Mouse (Mus musculus): ENCODE results near the gene Esrp2. TPM values are rescaled to one million over a fixed set of nuclear protein-coding genes. Genes with fewer than 3 reads are reported as not detected.

Gene Esrp2
- polyA plus RNA-seq, 1 experiment from 2014 or later = 38.9 TPM

DNA sequence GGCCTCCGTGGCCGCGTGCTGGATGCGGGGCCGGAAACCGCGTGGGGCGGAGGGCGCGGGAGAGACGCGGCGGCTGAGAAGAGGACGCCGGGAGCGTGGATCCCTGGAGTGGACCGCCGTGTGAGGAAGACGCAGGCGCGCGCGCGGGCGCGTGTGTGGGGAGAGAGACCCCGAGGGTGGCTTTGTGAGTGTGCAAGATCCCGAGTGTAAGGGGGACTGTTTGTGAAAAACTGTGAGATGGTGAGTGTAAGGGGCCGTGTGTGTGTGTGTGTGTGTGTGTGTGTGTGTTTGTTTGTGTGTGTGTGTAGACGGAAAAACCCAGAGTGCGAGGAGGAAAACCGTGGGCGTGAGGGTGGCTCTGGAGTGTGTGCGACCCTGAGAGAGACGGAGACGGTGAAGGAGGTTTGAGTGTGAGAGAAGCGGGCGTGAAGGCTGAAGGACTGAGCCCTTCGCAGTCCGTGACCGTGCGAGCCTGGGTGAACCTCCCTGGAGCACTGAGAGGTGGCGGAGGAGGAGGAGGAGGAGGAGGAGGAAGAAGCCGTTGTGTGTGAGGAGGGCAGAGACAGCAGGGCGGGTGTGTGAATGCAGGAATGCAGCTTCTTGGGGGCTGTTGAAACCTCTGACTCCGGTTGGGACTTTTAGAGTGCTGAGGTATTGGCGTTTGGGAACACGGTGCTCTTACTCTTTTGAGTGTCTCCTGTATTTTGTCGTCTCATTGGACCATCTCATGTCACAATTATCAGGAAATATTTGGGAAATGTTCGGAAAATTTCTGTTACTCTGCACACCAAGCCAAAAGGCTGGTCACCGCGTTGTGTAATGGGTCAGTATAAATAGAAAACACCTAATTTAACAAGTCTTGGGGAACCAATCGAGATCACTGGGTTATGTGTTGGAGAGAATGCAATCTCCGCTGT is 32.5 kb upstream of the Esrp2 start:
- Histone ChIP-seq H3K27ac (ENCODE audit: low read length) (peak overlapping the region; percentile 72), H3K27me3 (replicated peaks; ENCODE audit: control insufficient read depth, insufficient read depth, low read length) (no peaks in the 10 kb centered on the region), H3K9ac (ENCODE audit: low read depth, low read length) (peak overlapping the region; percentile 86), H3K4me3 (ENCODE audit: low read length) (peak overlapping the region; percentile 82), H3K9me3 (ENCODE audit: control insufficient read depth, low read length) (no peaks in the 10 kb centered on the region), H3K4me2 (ENCODE audit: low read depth, low read length) (peak overlapping the region; percentile 94), H3K36me3 (ENCODE audit: control insufficient read depth, insufficient read depth, low read length) (no peaks in the 10 kb centered on the region; the same call in 1 of the 2 replicates), H3K4me1 (ENCODE audit: control insufficient read depth, insufficient read depth, low read length) (peaks cover 6% of the 10 kb centered on the region; the same call in 1 of the 2 replicates)
- under 1% methylated on average over 54 of the region's 54 CpGs for WGBS
- peak; percentile 73 for ATAC-seq

DNA sequence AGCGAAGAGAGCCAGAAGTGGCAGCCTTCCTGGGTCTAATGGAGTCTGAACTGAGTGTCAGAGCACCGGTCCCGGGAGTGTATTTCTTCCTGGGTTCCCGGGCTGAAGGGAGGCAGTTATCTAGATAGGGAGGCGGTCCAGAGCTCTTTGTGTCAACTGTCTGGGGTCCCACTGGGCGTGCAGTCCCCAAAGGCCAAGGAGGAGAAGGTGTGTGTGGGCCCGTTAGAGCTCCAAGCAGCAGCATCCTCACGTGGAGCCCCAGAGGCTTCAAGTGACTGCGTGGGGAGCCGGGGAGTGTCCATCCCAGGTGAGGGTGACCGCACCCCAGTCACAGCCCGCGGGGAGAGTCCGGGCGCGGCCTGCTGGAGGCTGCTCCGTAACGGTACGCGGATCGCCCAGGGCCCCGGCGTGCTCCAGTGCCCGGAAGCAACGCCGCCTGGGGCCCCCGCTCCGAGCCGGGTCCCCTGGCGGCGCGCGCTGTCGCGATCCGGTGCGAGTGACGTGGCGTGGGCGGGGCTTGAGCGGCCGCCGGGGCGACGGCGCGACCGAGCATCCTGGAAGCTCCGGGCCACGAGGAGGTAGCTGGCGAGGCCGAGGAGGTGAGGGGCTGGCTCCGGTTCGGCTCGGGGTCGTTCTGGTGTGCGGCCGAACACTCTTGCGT is 31.7 kb upstream of the Esrp2 start, which contains the start of gene Slc7a6:
Gene Slc7a6 (plus strand): TSS at position 502 of the 661 bp plus-strand sequence.
- H3K9ac ChIP-seq (ENCODE audit: low read depth, low read length) = peak within 1 kb of the TSS; percentile 86
- H3K4me3 ChIP-seq (ENCODE audit: low read length) = peak within 1 kb of the TSS; percentile 82
- under 1% methylated on average over 46 of the region's 59 CpGs for WGBS
- H3K27me3 ChIP-seq (replicated peaks; ENCODE audit: control insufficient read depth, insufficient read depth, low read length) = no peaks in the 10 kb centered on the region
- H3K36me3 ChIP-seq (ENCODE audit: control insufficient read depth, insufficient read depth, low read length) = no peaks in the 10 kb centered on the region; the same call in 1 of the 2 replicates
- ATAC-seq = peak; percentile 88
- H3K9me3 ChIP-seq (ENCODE audit: control insufficient read depth, low read length) = no peaks in the 10 kb centered on the region
- peak within 1 kb of the TSS; percentile 72 for H3K27ac ChIP-seq (ENCODE audit: low read length)
- peak within 1 kb of the TSS; percentile 94 for H3K4me2 ChIP-seq (ENCODE audit: low read depth, low read length)
- peaks cover 6% of the 10 kb centered on the region; the same call in 1 of the 2 replicates for H3K4me1 ChIP-seq (ENCODE audit: control insufficient read depth, insufficient read depth, low read length)

DNA sequence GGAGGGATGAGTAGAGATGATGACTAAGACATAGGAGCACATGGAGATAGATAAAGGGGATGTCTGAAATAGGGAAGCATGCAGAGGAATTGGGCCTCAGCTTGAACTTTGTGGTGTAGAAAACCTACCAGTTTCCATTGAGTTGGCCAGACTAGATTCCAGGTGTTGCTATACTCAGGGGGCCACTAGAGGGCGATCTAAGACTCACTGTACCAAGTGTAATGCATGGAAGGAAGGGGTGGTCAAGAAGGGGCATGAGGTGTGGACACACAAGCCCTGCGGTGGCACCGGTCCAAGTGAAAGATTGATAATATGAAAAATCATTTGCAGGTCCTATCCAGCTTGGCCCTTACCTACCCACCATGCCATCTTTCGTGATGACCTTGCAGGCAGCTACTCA is 28.7 kb upstream of the Esrp2 start:
- Histone ChIP-seq H3K27ac (ENCODE audit: low read length) (no peak overlapping the region), H3K4me2 (ENCODE audit: low read depth, low read length) (no peak overlapping the region), H3K27me3 (replicated peaks; ENCODE audit: control insufficient read depth, insufficient read depth, low read length) (no peaks in the 10 kb centered on the region), H3K36me3 (ENCODE audit: control insufficient read depth, insufficient read depth, low read length) (peaks cover 11% of the 10 kb centered on the region; the same call in 1 of the 2 replicates), H3K9me3 (ENCODE audit: control insufficient read depth, low read length) (no peaks in the 10 kb centered on the region), H3K4me3 (ENCODE audit: low read length) (no peak overlapping the region), H3K4me1 (ENCODE audit: control insufficient read depth, insufficient read depth, low read length) (peaks cover 6% of the 10 kb centered on the region; the same call in 1 of the 2 replicates), H3K9ac (ENCODE audit: low read depth, low read length) (no peak overlapping the region)
- WGBS = 40% methylated on average over 4 of the region's 4 CpGs
- ATAC-seq = no peak

DNA sequence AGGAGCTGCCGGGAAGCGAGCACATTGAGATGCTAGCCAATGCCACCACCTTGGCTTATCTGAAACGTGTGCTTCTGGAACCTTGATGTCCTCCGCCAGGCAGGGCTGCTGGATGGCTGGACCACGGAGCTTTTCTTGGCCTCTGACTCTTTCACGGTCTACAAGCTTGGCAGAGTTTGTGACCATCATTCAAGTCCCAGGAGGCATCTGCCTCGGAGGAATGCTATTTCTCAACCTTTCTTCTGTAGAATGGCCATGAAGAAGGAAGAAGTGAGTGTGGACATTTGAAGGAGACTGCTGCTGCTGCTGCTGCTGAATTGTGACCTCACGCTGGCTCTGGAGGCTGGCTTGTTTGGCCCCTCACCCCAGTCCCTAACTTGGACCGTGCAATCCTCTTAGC is 26.5 kb upstream of the Esrp2 start:
- H3K9ac ChIP-seq (ENCODE audit: low read depth, low read length) = no peak overlapping the region
- 91% methylated on average over 9 of the region's 9 CpGs for WGBS
- no peak overlapping the region for H3K27ac ChIP-seq (ENCODE audit: low read length)
- no peaks in the 10 kb centered on the region for H3K27me3 ChIP-seq (replicated peaks; ENCODE audit: control insufficient read depth, insufficient read depth, low read length)
- no peak for ATAC-seq
- H3K36me3 ChIP-seq (ENCODE audit: control insufficient read depth, insufficient read depth, low read length) = peaks cover 11% of the 10 kb centered on the region; the same call in 1 of the 2 replicates
- H3K4me2 ChIP-seq (ENCODE audit: low read depth, low read length) = no peak overlapping the region
- no peak overlapping the region for H3K4me3 ChIP-seq (ENCODE audit: low read length)
- H3K9me3 ChIP-seq (ENCODE audit: control insufficient read depth, low read length) = no peaks in the 10 kb centered on the region
- H3K4me1 ChIP-seq (ENCODE audit: control insufficient read depth, insufficient read depth, low read length) = 0 out of 2 replicates have a peak, but pooled peaks cover 2% of the 10 kb centered on the region

DNA sequence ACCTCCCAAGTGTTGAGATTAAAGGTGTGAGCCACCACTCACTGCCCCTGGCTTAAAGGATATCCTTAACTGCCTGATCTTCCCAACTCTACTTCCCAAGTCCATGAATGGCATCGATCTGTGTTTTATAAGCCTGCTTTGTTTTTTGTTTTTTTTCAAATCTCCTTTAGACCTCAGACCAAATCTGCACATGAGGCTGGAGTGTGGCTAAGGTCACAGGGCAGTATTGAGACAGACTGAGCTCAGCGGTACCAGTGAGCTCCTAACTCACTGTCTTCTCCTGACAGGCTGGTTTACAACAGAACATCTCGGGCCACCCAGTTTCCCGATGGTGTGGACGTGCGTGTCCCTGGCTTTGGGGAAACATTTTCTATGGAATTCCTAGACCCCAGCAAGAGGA is 23.1 kb upstream of the Esrp2 start:
- Histone ChIP-seq H3K27me3 (replicated peaks; ENCODE audit: control insufficient read depth, insufficient read depth, low read length) (no peaks in the 10 kb centered on the region), H3K9me3 (ENCODE audit: control insufficient read depth, low read length) (no peaks in the 10 kb centered on the region), H3K4me3 (ENCODE audit: low read length) (no peak overlapping the region), H3K9ac (ENCODE audit: low read depth, low read length) (no peak overlapping the region), H3K4me2 (ENCODE audit: low read depth, low read length) (no peak overlapping the region), H3K36me3 (ENCODE audit: control insufficient read depth, insufficient read depth, low read length) (peaks cover 11% of the 10 kb centered on the region; the same call in 1 of the 2 replicates), H3K4me1 (ENCODE audit: control insufficient read depth, insufficient read depth, low read length) (no peaks in the 10 kb centered on the region), H3K27ac (ENCODE audit: low read length) (no peak overlapping the region)
- no peak for ATAC-seq
- 85% methylated on average over 6 of the region's 6 CpGs for WGBS

DNA sequence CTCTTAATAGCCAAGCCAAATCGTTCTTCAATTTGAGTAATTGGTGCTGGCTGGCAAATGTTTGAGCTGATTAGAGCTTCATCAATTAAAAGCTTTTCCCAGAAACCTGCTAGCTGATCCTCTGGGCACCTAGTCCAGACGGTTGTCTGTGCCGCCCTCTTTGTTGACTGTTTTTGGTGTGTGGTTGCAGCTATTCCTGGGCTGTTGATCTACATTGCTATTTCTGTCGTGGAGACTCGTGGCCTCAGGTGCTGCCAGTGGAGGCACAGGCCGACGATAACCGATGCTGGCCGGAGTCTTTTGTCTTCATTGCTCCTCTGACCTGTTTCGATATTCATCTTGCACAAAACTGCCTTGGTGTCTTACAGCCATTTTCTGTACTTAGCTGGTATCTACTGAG is 21.6 kb upstream of the Esrp2 start:
- no peak overlapping the region for H3K4me3 ChIP-seq (ENCODE audit: low read length)
- no peak for ATAC-seq
- WGBS = 91% methylated on average over 10 of the region's 10 CpGs
- H3K36me3 ChIP-seq (ENCODE audit: control insufficient read depth, insufficient read depth, low read length) = 0 out of 2 replicates have a peak, but pooled peaks cover 11% of the 10 kb centered on the region
- no peaks in the 10 kb centered on the region for H3K9me3 ChIP-seq (ENCODE audit: control insufficient read depth, low read length)
- H3K4me2 ChIP-seq (ENCODE audit: low read depth, low read length) = no peak overlapping the region
- H3K27ac ChIP-seq (ENCODE audit: low read length) = no peak overlapping the region
- H3K9ac ChIP-seq (ENCODE audit: low read depth, low read length) = no peak overlapping the region
- H3K4me1 ChIP-seq (ENCODE audit: control insufficient read depth, insufficient read depth, low read length) = no peaks in the 10 kb centered on the region
- no peaks in the 10 kb centered on the region for H3K27me3 ChIP-seq (replicated peaks; ENCODE audit: control insufficient read depth, insufficient read depth, low read length)

DNA sequence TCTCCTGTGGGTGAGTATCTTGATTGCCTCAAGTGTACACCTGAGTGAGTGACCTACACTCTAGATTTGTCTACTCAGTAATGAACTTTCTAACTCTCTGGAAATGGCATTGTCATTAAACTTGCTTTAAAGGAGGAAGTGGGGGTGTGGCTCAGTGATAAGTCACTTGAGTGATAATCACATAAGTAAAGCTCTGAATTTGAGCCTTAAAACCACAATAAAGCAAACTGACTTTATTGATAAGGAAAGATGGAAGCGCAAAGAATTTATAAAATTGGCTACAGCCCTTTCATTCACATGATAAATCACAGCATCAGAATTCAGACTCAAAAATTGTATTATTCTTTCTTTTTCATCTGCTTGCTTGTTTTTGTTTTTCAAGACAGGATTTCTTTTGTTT is 20.6 kb upstream of the Esrp2 start:
- H3K4me1 ChIP-seq (ENCODE audit: control insufficient read depth, insufficient read depth, low read length) = no peaks in the 10 kb centered on the region
- H3K9me3 ChIP-seq (ENCODE audit: control insufficient read depth, low read length) = no peaks in the 10 kb centered on the region
- no peak overlapping the region for H3K4me3 ChIP-seq (ENCODE audit: low read length)
- ATAC-seq = no peak
- H3K9ac ChIP-seq (ENCODE audit: low read depth, low read length) = no peak overlapping the region
- no peak overlapping the region for H3K4me2 ChIP-seq (ENCODE audit: low read depth, low read length)
- no peaks in the 10 kb centered on the region for H3K27me3 ChIP-seq (replicated peaks; ENCODE audit: control insufficient read depth, insufficient read depth, low read length)
- WGBS = 77% methylated on average over 1 of the region's 1 CpGs
- H3K36me3 ChIP-seq (ENCODE audit: control insufficient read depth, insufficient read depth, low read length) = 0 out of 2 replicates have a peak, but pooled peaks cover 7% of the 10 kb centered on the region
- H3K27ac ChIP-seq (ENCODE audit: low read length) = no peak overlapping the region

DNA sequence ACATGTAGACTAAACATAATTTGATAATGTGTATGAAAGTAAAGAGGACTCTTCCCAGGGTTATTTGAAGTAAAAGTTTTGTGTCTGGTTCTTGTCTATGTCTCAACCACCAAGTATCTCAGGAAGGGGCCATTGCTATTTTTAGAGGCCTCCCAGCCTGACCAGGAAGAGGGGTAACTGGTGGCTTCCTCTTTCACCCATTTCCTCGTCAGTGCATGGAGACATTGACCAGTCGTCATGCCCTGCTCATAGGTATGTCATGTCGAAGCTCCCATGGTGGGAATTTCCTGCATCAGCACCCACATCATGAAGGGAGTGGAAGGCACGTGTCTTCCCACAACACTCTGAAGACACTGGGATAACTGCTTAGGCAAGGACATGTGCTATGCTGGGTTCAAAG is 16.1 kb upstream of the Esrp2 start:
- no peak for ATAC-seq
- Histone ChIP-seq H3K4me3 (ENCODE audit: low read length) (no peak overlapping the region), H3K4me2 (ENCODE audit: low read depth, low read length) (no peak overlapping the region), H3K27ac (ENCODE audit: low read length) (no peak overlapping the region), H3K9ac (ENCODE audit: low read depth, low read length) (no peak overlapping the region), H3K36me3 (ENCODE audit: control insufficient read depth, insufficient read depth, low read length) (no peaks in the 10 kb centered on the region), H3K9me3 (ENCODE audit: control insufficient read depth, low read length) (no peaks in the 10 kb centered on the region), H3K4me1 (ENCODE audit: control insufficient read depth, insufficient read depth, low read length) (peaks cover 10% of the 10 kb centered on the region), H3K27me3 (replicated peaks; ENCODE audit: control insufficient read depth, insufficient read depth, low read length) (no peaks in the 10 kb centered on the region)
- 66% methylated on average over 4 of the region's 4 CpGs for WGBS

DNA sequence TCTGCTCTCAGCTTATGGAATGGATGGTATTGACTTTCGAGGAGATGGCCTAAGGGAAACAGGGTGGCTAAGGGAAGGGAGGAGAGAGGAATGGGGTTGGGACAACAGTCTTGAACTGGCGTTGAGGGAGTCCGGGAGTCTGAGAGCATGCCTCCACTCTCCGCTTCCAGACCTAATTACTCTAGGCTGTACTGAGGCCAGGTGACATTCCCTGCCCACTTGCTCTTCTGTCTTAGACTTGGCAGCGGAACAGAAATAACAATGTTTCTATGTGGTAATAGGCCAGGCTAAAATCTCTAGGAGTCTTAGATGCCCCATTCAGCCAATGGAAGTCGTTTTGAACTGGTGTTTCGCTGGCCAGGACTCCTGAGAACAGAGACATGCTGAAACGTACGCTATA is 14.3 kb upstream of the Esrp2 start:
- H3K9ac ChIP-seq (ENCODE audit: low read depth, low read length) = peak overlapping the region; percentile 81
- H3K4me2 ChIP-seq (ENCODE audit: low read depth, low read length) = peak overlapping the region; percentile 81
- H3K36me3 ChIP-seq (ENCODE audit: control insufficient read depth, insufficient read depth, low read length) = no peaks in the 10 kb centered on the region
- H3K4me1 ChIP-seq (ENCODE audit: control insufficient read depth, insufficient read depth, low read length) = peaks cover 10% of the 10 kb centered on the region
- H3K9me3 ChIP-seq (ENCODE audit: control insufficient read depth, low read length) = no peaks in the 10 kb centered on the region
- 74% methylated on average over 9 of the region's 9 CpGs for WGBS
- no peak overlapping the region for H3K27ac ChIP-seq (ENCODE audit: low read length)
- no peaks in the 10 kb centered on the region for H3K27me3 ChIP-seq (replicated peaks; ENCODE audit: control insufficient read depth, insufficient read depth, low read length)
- ATAC-seq = no peak
- H3K4me3 ChIP-seq (ENCODE audit: low read length) = peak overlapping the region; percentile 87
